Mouse (Mus musculus): ENCODE data around the gene Fmnl2.

DNA sequence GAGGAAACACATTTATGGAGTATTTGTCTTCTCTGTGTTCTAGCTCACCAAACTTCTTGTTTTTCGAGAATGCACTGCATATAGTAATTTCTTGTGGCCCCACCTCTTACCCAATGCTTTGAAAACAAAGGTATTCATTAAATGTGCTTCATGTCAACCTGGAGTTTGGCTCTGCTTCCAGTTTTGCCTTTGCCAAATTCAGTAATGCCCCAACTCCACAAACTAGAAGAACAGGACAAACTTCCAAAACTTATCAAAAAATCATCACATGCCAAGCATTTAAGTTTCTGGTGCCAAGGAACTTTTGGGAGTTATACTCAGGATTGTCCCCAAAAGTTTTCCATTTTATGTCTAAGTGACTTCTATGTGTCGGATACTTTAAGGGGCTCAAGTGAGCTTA is 35.4 kb upstream of the Fmnl2 start:
- TF ChIP-seq CTCF (IDR thresholded peaks at IDR 0.05; ENCODE audit: low read depth, low read length) (no peak), POLR2A (IDR thresholded peaks at IDR 0.05; ENCODE audit: borderline replicate concordance, low read depth, low read length) (no peak)

Measured in bone marrow macrophage, adult 2 months (primary cell).